Mouse (Mus musculus) induced T-regulatory cell, adult 2 months (primary cell): ENCODE results near the gene Scgb1b7.
"Not testable (repeated sequence)": the region's sequence is repeated elsewhere in the genome, so short reads cannot be mapped to it uniquely, and the experiment has no call there.

Source experiments
- DNase-seq: peaks from one replicate; pipeline ENCODE4 v3.0.0-alpha.2; 2012; ENCODE audit warnings: low read depth

The Scgb1b7 gene

GRCm38 (mm10) chr7:31712365-31712764 lies at the start of gene Scgb1b7:
Gene Scgb1b7 (plus strand): TSS chr7:31712665.
- DNase-seq, result not testable (repeated sequence)

GRCm38 (mm10) chr7:31705657-31706056 lies 6.8 kb upstream of the Scgb1b7 start, which contains the start of gene Scgb2b7:
Gene Scgb2b7 (minus strand): TSS chr7:31705757.
- not testable (repeated sequence) for DNase-seq
